Mouse (Mus musculus) layer of hippocampus, postnatal 10 days (tissue): Measurements from ENCODE around the gene Xbp1. TPM values are rescaled to one million over a fixed set of nuclear protein-coding genes. Genes with fewer than 3 reads are reported as not detected.

Experiments
- DNase-seq, 2 experiments: peaks; one replicate each; pipeline ENCODE4 v3.0.0; 2021; ENCODE audit warnings: low spot score in 2 of 2
- total RNA-seq, 2 experiments: library from RNA; stranded (reverse); gene quantifications; 2 replicates each; pipeline ENCODE4 v1.2.3; 2021

The Xbp1 gene
- total RNA-seq, 2 experiments from 2014 or later: 63.6 to 65.1 TPM

GRCm38 (mm10) chr11:5566506-5566905 lies 46.0 kb downstream of the Xbp1 start:
- DNase-seq: no peak

GRCm38 (mm10) chr11:5567654-5568053 lies 47.2 kb downstream of the Xbp1 start:
- no peak for DNase-seq

- DNase-seq: no peak
Observed at GRCm38 (mm10) chr11:5568082-5568481, 47.6 kb downstream of the Xbp1 start.

- DNase-seq: no peak
Observed at GRCm38 (mm10) chr11:5569474-5569873, 49.0 kb downstream of the Xbp1 start, which contains the start of gene Ankrd36. TSS of gene Ankrd36 (plus strand) at chr11:5569684.

- no peak for DNase-seq
Observed at GRCm38 (mm10) chr11:5571856-5572255, 51.4 kb downstream of the Xbp1 start.

GRCm38 (mm10) chr11:5573821-5574220 lies 53.4 kb downstream of the Xbp1 start:
- no peak for DNase-seq

GRCm38 (mm10) chr11:5575046-5575445 lies 54.6 kb downstream of the Xbp1 start:
- DNase-seq: no peak

Other genes starting within 250 kb of the Xbp1 start
- 10 to 100 TPM; 20.7 to 21.4 TPM for gene Znrf3, start 75.8 kb upstream of the Xbp1 start, total RNA-seq
- 1 to 10 TPM; 9.3 to 9.9 TPM for gene Ccdc117, start 21.5 kb downstream of the Xbp1 start, total RNA-seq
- not detected for gene Ankrd36, start 49.0 kb downstream of the Xbp1 start, total RNA-seq
- gene Mrps24, start 195.0 kb downstream of the Xbp1 start, total RNA-seq: 10 to 100 TPM; 87.1 to 92.2 TPM
- gene Urgcp, start 241.7 kb downstream of the Xbp1 start, total RNA-seq: 10 to 100 TPM; 46.1 to 46.3 TPM